Mouse (Mus musculus): ENCODE data around the gene Slc1a2.

Slc1a2 gene

GRCm38 (mm10) chr2:102712678-102713628 lies 54.5 kb downstream of the Slc1a2 start:
- no peak for DNase-seq (ENCODE audit: low read depth, low spot score)

GRCm38 (mm10) chr2:102714320-102714719 lies 55.9 kb downstream of the Slc1a2 start:
- no peak for DNase-seq (ENCODE audit: low read depth, low spot score)

- no peak for DNase-seq (ENCODE audit: low read depth, low spot score)
Measured at GRCm38 (mm10) chr2:102715754-102716153, 57.3 kb downstream of the Slc1a2 start.

- no peak for DNase-seq (ENCODE audit: low read depth, low spot score)
Measured at GRCm38 (mm10) chr2:102721859-102722258, 63.4 kb downstream of the Slc1a2 start.

GRCm38 (mm10) chr2:102725054-102725453 lies 66.6 kb downstream of the Slc1a2 start:
- no peak for DNase-seq (ENCODE audit: low read depth, low spot score)

GRCm38 (mm10) chr2:102730386-102730785 lies 71.9 kb downstream of the Slc1a2 start:
- DNase-seq (ENCODE audit: low read depth, low spot score) = no peak

GRCm38 (mm10) chr2:102730788-102731187 lies 72.3 kb downstream of the Slc1a2 start:
- no peak for DNase-seq (ENCODE audit: low read depth, low spot score)

- no peak for DNase-seq (ENCODE audit: low read depth, low spot score)
Measured at GRCm38 (mm10) chr2:102733128-102733527, 74.7 kb downstream of the Slc1a2 start.

- no peak for DNase-seq (ENCODE audit: low read depth, low spot score)
Measured at GRCm38 (mm10) chr2:102734055-102734454, 75.6 kb downstream of the Slc1a2 start.

- DNase-seq (ENCODE audit: low read depth, low spot score) = no peak
Measured at GRCm38 (mm10) chr2:102735031-102735430, 76.6 kb downstream of the Slc1a2 start.

- no peak for DNase-seq (ENCODE audit: low read depth, low spot score)
Measured at GRCm38 (mm10) chr2:102735811-102736210, 77.4 kb downstream of the Slc1a2 start.

GRCm38 (mm10) chr2:102736490-102736889 lies 78.0 kb downstream of the Slc1a2 start:
- DNase-seq (ENCODE audit: low read depth, low spot score) = no peak

- no peak for DNase-seq (ENCODE audit: low read depth, low spot score)
Measured at GRCm38 (mm10) chr2:102738852-102739251, 80.4 kb downstream of the Slc1a2 start.

GRCm38 (mm10) chr2:102742685-102743084 lies 84.2 kb downstream of the Slc1a2 start:
- no peak for DNase-seq (ENCODE audit: low read depth, low spot score)

GRCm38 (mm10) chr2:102743918-102744696 lies 85.6 kb downstream of the Slc1a2 start:
- peak; percentile 16 for DNase-seq (ENCODE audit: low read depth, low spot score)

GRCm38 (mm10) chr2:102745259-102745906 lies 86.9 kb downstream of the Slc1a2 start:
- DNase-seq (ENCODE audit: low read depth, low spot score) = peak; percentile 5

- DNase-seq (ENCODE audit: low read depth, low spot score) = no peak
Measured at GRCm38 (mm10) chr2:102747758-102748157, 89.3 kb downstream of the Slc1a2 start.

- no peak for DNase-seq (ENCODE audit: low read depth, low spot score)
Measured at GRCm38 (mm10) chr2:102749926-102750325, 91.5 kb downstream of the Slc1a2 start.

- DNase-seq (ENCODE audit: low read depth, low spot score) = no peak
Measured at GRCm38 (mm10) chr2:102751846-102752245, 93.4 kb downstream of the Slc1a2 start.

- DNase-seq (ENCODE audit: low read depth, low spot score) = no peak
Measured at GRCm38 (mm10) chr2:102757241-102757860, 98.9 kb downstream of the Slc1a2 start.

GRCm38 (mm10) chr2:102759479-102759878 lies 101.0 kb downstream of the Slc1a2 start:
- DNase-seq (ENCODE audit: low read depth, low spot score) = no peak
